Mouse (Mus musculus) stomach, embryonic 15.5 days (tissue): ENCODE data around the gene Txk. TPM values are rescaled to one million over a fixed set of nuclear protein-coding genes. Genes with fewer than 3 reads are reported as not detected.
A peak's percentile ranks its signal among the peaks of the same experiment; 100 is the strongest.

ENCODE experiments used
- ATAC-seq: fragments of 200-750 bp; cut with Nextera tagmentation; 2 replicates; pipeline ENCODE4 v1.8.0; 2017; ENCODE audit warnings: low read depth, moderate number of reproducible peaks, moderate TSS enrichment; ENCODE audit not compliant: insufficient read depth, low FRiP score
- H3K27ac ChIP-seq: fragments of 300-500 bp; sonication (generic); 2 replicates; pipeline ENCODE4 v1.5.1; 2015; ENCODE audit warnings: mild to moderate bottlenecking, inconsistent platforms
- H3K27me3 ChIP-seq: fragments of 300-500 bp; sonication (generic); replicated peaks from 2 replicates; pipeline ENCODE4 v1.6.1; 2015; ENCODE audit warnings: inconsistent platforms
- H3K36me3 ChIP-seq: fragments of 300-500 bp; sonication (generic); 2 replicates; pipeline ENCODE4 v1.6.1; 2015; ENCODE audit warnings: inconsistent platforms
- H3K4me1 ChIP-seq: fragments of 300-500 bp; sonication (generic); 2 replicates; pipeline ENCODE4 v1.6.1; 2015; ENCODE audit warnings: inconsistent platforms
- H3K4me2 ChIP-seq: fragments of 300-500 bp; sonication (generic); 2 replicates; pipeline ENCODE4 v1.6.1; 2015; ENCODE audit warnings: mild to moderate bottlenecking, inconsistent platforms
- H3K4me3 ChIP-seq: fragments of 300-500 bp; sonication (generic); replicated peaks from 2 replicates; pipeline ENCODE4 v1.5.1; 2015; ENCODE audit warnings: inconsistent platforms
- H3K9ac ChIP-seq: fragments of 300-500 bp; sonication (generic); 2 replicates; pipeline ENCODE4 v1.6.1; 2015; ENCODE audit warnings: inconsistent platforms
- H3K9me3 ChIP-seq: fragments of 300-500 bp; sonication (generic); 2 replicates; pipeline ENCODE4 v1.6.1; 2016; ENCODE audit warnings: inconsistent platforms
- WGBS: fragments of 180-500 bp; shearing (Covaris S2); methylation state at CpG from one replicate; pipeline ENCODE4 v1.1.7; 2015; 5-methylcytosine and 5-hydroxymethylcytosine counted together
- polyA plus RNA-seq: library from polyadenylated mRNA; unstranded; fragments of >200 nt; fragmentation: Nextera tagmentation; extraction: Ambion mirVana; gene quantifications from 2 replicates; pipeline ENCODE4 v1.2.1, GENCODE M21; 2015

Gene Txk
- polyA plus RNA-seq, 1 experiment from 2014 or later, result 0.36 TPM

DNA sequence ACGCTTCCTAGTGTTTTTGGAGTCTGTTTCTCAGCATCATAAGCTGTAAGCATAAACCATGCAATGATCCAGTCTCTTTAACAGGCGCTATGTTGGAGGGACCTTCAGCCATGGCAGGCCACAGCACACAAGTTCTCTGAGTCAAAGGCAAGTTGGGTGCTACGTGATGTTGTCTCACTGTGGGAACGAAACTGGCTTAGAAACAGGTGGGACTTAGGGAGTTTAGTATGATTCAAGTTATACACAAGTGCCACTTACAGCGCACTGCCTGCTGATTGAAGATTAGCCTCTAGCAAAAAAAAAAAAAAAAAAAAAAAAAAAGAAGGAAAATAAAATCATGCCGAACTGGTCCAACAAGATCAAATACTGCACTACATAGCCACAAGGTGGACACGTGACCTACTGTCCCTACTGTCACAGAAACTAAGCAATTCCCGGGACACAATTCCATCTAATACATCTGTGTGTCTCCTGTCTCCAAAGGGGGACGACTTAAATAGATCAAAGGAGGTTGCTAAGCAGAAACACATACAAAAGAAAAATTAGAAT is 77.5 kb downstream of the Txk start:
- no peaks in the 10 kb centered on the region; the same call in 1 of the 2 replicates for H3K4me1 ChIP-seq

DNA sequence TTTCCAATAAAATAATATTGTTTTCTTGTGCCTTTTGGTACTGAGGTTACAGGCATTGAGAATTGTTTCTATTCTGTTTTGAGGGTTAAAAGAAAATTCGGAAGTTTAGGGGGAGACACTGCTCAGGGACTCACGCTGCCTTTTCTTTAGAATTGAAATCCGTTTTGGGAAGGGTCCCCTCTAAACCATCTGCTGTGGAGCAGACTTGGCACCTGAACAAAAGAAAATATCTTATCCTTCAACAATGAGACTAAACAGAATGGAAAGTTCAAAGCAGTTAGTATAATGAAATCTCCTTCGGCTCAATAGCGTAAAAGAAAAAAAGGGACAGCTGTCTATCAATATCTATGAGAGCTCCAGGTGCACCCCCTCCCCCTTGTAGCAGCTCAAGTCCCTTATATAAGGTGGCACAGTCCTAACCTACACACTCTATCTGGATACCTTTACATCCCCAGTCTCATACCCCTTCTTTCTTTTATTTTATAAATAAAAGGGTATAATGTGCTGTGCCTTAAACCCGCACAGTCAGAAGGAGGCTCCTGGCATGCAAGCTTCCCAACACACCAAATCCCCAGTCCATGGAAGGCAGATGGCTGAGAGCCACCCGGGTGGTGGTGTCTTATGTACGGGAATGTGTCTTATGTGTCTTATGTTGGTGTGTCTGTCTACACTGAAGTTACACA is 81.4 kb downstream of the Txk start:
- Histone ChIP-seq H3K4me3 (no peak overlapping the region), H3K4me1 (no peaks in the 10 kb centered on the region; the same call in 1 of the 2 replicates)

More for the DNA sequence above, 77.5 kb downstream of the Txk start:
- WGBS, result 60% methylated on average over 9 of the region's 9 CpGs
- Histone ChIP-seq H3K27me3 (no peaks in the 10 kb centered on the region), H3K4me3 (no peak overlapping the region), H3K9me3 (no peaks in the 10 kb centered on the region), H3K9ac (no peak overlapping the region), H3K4me2 (no peak overlapping the region), H3K36me3 (no peaks in the 10 kb centered on the region), H3K27ac (peak overlapping the region; percentile 79)
- peak; percentile 80 for ATAC-seq

DNA sequence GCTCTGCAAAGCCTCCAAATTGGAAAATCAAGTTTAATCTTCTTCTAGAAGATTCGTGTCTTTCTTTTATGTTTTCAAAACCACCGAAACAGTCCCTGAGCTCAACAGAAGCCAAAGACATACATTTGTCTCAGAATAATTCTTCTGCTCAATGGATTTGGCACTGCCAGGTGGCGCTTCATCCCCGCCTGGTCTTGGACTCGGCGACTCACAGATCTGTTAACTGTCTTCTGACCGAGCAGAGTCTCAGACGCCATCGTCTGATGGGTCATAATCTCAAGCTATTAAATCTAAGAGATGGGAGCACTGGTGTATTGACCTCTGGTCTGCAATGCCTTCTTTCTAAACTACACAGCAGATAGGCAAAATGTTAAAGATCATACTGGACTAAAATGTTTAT is 84.2 kb downstream of the Txk start:
- Histone ChIP-seq H3K27ac (no peak overlapping the region), H3K4me1 (no peaks in the 10 kb centered on the region), H3K9ac (no peak overlapping the region), H3K27me3 (no peaks in the 10 kb centered on the region), H3K36me3 (no peaks in the 10 kb centered on the region), H3K4me3 (no peak overlapping the region), H3K4me2 (no peak overlapping the region), H3K9me3 (no peaks in the 10 kb centered on the region)
- no peak for ATAC-seq
- 77% methylated on average over 9 of the region's 9 CpGs for WGBS

More for the DNA sequence above, 81.4 kb downstream of the Txk start:
- 61% methylated on average over 8 of the region's 8 CpGs for WGBS
- Histone ChIP-seq H3K4me2 (no peak overlapping the region), H3K9me3 (no peaks in the 10 kb centered on the region), H3K27ac (no peak overlapping the region), H3K9ac (no peak overlapping the region), H3K36me3 (no peaks in the 10 kb centered on the region), H3K27me3 (no peaks in the 10 kb centered on the region)
- ATAC-seq, result no peak

DNA sequence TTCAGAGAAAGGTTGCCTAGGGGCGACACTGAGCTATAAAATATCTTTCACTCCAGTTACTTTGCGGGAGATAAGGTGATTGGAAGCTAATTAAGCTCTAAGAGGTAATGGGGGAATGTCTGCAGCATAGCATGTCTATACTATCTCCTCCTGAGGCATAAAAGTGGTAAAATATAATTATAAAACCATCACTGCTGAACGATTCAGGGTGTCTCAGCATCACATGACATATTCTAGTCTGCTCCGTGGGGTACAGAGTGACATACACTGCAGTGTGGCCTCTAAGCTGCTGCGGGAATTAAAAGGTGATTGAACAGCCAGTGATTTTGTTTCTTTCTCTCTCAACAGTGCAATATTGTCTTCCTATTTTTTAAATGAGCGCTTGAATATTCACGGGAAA is 86.1 kb downstream of the Txk start:
- H3K9ac ChIP-seq, result no peak overlapping the region
- ATAC-seq, result no peak

DNA sequence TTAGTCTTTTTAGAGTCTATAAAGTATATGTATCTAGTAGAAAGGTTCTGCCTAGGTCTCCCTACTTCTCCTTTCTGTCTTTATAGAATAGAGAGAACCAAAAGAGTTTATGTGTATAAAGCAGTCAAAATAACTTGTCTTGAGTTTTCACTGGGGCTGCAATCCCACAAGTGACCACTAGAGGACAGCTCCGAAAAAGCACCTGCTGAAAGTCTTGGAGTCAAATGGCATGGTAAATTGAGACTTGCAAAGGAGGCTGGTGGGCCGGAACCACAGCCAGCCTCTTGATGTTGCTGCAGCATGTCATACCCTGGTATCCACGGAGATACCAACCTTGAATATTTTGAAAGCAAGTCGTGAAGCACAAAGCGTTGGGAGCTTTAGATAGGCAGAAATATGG is 87.3 kb downstream of the Txk start:
- H3K27ac ChIP-seq, result no peak overlapping the region
- H3K27me3 ChIP-seq, result no peaks in the 10 kb centered on the region
- no peaks in the 10 kb centered on the region for H3K36me3 ChIP-seq
- WGBS, result 29% methylated on average over 5 of the region's 5 CpGs
- H3K4me1 ChIP-seq, result no peaks in the 10 kb centered on the region
- H3K9ac ChIP-seq, result no peak overlapping the region
- H3K9me3 ChIP-seq, result no peaks in the 10 kb centered on the region
- no peak overlapping the region for H3K4me3 ChIP-seq
- ATAC-seq, result no peak
- H3K4me2 ChIP-seq, result no peak overlapping the region

More for the DNA sequence above, 86.1 kb downstream of the Txk start:
- Histone ChIP-seq H3K4me3 (no peak overlapping the region), H3K27ac (no peak overlapping the region), H3K36me3 (no peaks in the 10 kb centered on the region), H3K4me1 (no peaks in the 10 kb centered on the region), H3K9me3 (no peaks in the 10 kb centered on the region), H3K27me3 (no peaks in the 10 kb centered on the region), H3K4me2 (no peak overlapping the region)
- 85% methylated on average over 7 of the region's 7 CpGs for WGBS

DNA sequence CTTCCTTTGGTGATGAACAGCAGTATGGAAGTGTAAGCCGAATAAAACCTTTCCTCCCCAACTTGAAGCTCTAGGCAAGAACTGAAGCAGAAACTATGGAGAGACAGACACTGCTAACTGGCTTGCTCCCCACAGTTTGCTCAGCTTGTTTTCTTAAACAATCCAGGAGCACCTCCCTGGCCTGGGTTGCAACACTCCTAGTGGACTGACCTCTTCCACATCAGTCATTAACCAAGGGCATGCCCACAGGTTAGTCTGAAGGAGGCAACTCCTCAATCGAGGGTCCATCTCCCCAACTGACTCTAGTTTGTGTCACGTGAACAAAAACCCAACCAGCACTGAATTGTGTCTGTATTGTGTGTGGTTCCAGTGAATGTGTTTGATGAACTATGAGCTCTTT is 87.7 kb downstream of the Txk start:
- WGBS, result 44% methylated on average over 3 of the region's 3 CpGs
- H3K4me3 ChIP-seq, result no peak overlapping the region
- no peak; the same call in 1 of the 2 replicates for ATAC-seq
- H3K4me1 ChIP-seq, result no peaks in the 10 kb centered on the region
- no peak overlapping the region for H3K27ac ChIP-seq
- no peak overlapping the region for H3K4me2 ChIP-seq
- no peaks in the 10 kb centered on the region for H3K36me3 ChIP-seq
- no peaks in the 10 kb centered on the region for H3K27me3 ChIP-seq
- no peak overlapping the region for H3K9ac ChIP-seq
- no peaks in the 10 kb centered on the region for H3K9me3 ChIP-seq

DNA sequence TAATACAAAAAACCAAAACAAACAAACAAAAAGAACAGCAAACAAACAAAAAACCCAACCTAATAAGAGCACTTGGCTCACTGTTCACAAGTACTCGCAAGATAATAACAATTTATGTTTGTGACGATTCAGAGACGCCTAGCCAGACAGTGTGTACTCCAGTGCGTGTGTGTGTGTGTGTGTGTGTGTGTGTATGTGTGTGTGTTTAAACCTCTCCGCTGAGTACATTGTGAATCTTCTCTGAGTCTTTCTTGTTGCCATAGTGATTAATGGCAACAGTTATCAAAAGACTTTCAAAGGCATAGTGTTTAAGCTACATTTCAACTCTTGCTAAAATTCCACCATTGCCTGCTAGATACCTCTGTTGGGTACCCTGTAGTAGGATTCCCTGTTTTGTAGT is 88.5 kb downstream of the Txk start:
- H3K4me3 ChIP-seq, result no peak overlapping the region

DNA sequence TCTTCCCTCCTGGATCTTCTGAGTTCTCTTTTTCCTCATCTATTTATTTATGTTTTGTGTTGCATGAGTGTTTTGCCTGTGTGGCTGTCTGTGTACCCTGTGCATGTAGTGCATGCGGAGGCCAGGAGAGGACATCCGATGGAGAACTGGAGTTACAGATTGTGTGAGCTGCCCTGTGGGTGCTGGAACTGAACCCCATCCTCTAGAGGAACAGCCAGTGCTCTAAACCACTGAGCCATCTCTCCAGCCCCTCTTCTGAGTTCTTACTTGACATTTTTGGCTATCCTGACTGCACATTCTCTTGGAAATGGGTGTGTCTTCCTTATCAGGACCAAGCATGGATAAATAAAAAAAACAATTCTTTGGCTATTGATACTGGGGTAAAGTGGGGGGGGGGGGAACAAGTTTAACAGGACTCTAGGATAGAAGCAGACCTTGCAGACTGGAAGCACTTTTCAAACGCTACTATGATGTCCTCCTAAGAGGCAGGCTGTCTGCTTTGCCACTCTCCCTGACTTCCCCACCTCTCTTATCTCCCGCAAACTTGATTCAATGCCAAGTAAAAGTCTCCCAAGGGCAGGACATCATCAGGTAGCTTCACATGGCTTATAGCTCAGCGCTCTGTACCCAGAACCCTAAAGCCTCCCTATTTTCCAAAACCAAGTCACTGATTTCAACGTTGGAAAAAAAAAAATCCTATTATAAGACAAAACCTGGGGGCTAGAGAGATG is 91.4 kb downstream of the Txk start:
- no peaks in the 10 kb centered on the region for H3K36me3 ChIP-seq
- H3K4me1 ChIP-seq, result no peaks in the 10 kb centered on the region
- H3K27ac ChIP-seq, result no peak overlapping the region
- no peaks in the 10 kb centered on the region for H3K27me3 ChIP-seq
- ATAC-seq, result no peak
- no peaks in the 10 kb centered on the region for H3K9me3 ChIP-seq
- H3K4me3 ChIP-seq, result no peak overlapping the region
- no peak overlapping the region for H3K9ac ChIP-seq
- H3K4me2 ChIP-seq, result no peak overlapping the region
- 75% methylated on average over 6 of the region's 6 CpGs for WGBS

More for the DNA sequence above, 88.5 kb downstream of the Txk start:
- no peak overlapping the region for H3K27ac ChIP-seq
- 76% methylated on average over 5 of the region's 5 CpGs for WGBS
- no peaks in the 10 kb centered on the region for H3K4me1 ChIP-seq
- no peaks in the 10 kb centered on the region for H3K9me3 ChIP-seq
- H3K27me3 ChIP-seq, result no peaks in the 10 kb centered on the region
- no peak overlapping the region for H3K9ac ChIP-seq
- no peak for ATAC-seq
- H3K4me2 ChIP-seq, result no peak overlapping the region
- no peaks in the 10 kb centered on the region for H3K36me3 ChIP-seq

DNA sequence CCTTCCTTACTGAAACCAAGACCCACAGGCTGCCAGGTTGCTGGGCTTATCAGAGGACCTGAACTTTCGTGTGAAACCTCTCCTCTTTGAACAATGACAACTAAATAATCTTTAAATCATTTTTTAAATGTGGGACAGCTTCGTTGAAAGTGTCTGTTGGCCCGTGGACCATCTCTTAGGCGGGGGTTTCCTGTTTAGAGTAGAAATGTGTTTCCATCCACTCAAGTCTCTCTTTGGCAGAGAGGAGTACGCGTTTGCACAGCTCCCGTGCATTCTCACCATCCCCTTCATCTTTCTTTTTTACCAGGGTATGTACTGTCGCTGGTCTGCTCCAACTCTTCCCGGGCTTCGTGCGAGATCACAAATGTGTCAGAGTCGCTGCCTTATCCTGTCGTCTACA is 94.2 kb downstream of the Txk start:
- 79% methylated on average over 13 of the region's 13 CpGs for WGBS
- Histone ChIP-seq H3K4me2 (no peak overlapping the region), H3K36me3 (no peaks in the 10 kb centered on the region), H3K27me3 (no peaks in the 10 kb centered on the region), H3K4me1 (no peaks in the 10 kb centered on the region), H3K9ac (no peak overlapping the region), H3K9me3 (no peaks in the 10 kb centered on the region), H3K27ac (no peak overlapping the region), H3K4me3 (no peak overlapping the region)
- ATAC-seq, result no peak

DNA sequence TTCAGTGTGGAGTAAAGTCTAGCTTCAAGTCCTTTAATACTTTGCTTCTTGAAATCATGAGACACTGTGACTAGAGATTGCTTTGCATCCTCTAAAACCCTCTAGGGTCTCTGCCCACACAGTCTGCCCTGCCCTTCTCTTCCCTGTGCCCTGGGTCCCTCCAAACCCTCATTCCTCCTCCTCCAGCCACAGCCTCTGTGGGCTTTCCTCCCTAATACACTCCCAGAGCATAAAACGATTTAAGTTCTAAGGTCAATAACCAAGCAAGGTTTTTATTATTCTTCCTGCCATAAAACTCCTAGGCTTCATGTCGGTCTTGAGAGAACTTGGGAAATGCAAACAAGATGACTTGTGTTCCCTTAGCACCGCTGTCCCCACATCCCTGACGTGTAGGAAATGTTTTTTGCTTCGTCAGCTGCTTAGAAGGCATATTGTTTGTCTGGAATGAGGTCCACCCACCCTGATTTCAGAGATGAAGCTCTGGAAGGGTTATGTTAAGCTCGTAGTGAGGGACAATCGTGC is 96.2 kb downstream of the Txk start:
- H3K9me3 ChIP-seq, result no peaks in the 10 kb centered on the region
- H3K27me3 ChIP-seq, result no peaks in the 10 kb centered on the region
- no peak overlapping the region for H3K9ac ChIP-seq
- ATAC-seq, result no peak
- H3K4me1 ChIP-seq, result no peaks in the 10 kb centered on the region
- WGBS, result 46% methylated on average over 7 of the region's 7 CpGs
- no peak overlapping the region; the same call in 1 of the 2 replicates for H3K4me2 ChIP-seq
- H3K4me3 ChIP-seq, result no peak overlapping the region
- H3K36me3 ChIP-seq, result no peaks in the 10 kb centered on the region
- no peak overlapping the region for H3K27ac ChIP-seq

DNA sequence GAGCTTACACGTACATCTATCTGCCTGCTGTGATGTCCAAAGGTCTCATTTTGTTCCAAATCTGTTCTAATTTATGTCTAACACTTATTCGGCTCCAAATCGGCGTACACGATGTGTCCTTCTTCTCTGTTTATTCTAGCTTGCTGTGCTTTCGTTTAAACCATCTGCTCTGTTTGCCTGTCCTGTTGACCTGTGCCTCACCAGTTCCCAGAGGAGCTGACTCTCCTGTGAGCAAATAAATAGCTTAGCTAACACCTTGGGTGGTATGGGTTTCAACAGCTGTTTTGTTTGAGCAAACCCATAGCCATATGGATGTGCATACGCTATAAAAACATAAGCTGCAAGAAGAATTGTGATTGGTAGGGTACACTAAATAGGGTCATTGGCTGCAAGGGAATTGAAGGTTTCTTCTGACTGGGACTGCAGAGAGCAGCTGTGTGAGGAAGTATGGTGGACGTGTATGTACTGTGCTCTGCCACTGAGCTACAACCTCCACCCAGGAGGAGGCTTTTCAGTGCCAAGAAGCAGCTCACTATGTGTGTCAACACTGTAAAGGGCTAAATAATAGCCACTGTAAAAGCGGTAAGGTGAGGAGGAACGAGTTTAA is 99.4 kb downstream of the Txk start:
- 54% methylated on average over 10 of the region's 10 CpGs for WGBS
- H3K27me3 ChIP-seq, result no peaks in the 10 kb centered on the region
- ATAC-seq, result no peak
- no peak overlapping the region for H3K4me2 ChIP-seq
- H3K9ac ChIP-seq, result no peak overlapping the region
- peaks cover 3% of the 10 kb centered on the region; the same call in 1 of the 2 replicates for H3K4me1 ChIP-seq
- H3K4me3 ChIP-seq, result no peak overlapping the region
- H3K36me3 ChIP-seq, result no peaks in the 10 kb centered on the region
- no peak overlapping the region for H3K27ac ChIP-seq
- no peaks in the 10 kb centered on the region for H3K9me3 ChIP-seq
